Mouse (Mus musculus) heart, adult 2 months (tissue): ENCODE measurements around the gene Psmd9. TPM values are rescaled to one million over a fixed set of nuclear protein-coding genes. Genes with fewer than 3 reads are reported as not detected.
A peak's percentile ranks its signal among the peaks of the same experiment; 100 is the strongest.

Experiments
- DNase-seq, 2 experiments: peaks; one replicate each; pipeline ENCODE4 v3.0.0; 2021
- H3K27ac ChIP-seq: fragments of 200-600 bp; 2 replicates; pipeline ENCODE4 v1.8.1; 2022
- H3K27me3 ChIP-seq: fragments of 200-500 bp; 2 replicates; pipeline ENCODE4 v1.6.1; 2012; ENCODE audit warnings: mild to moderate bottlenecking, low read length, inconsistent platforms, mixed read lengths; ENCODE audit not compliant: control insufficient read depth, insufficient read depth
- H3K36me3 ChIP-seq: fragments of 200-500 bp; 2 replicates; pipeline ENCODE4 v1.6.1; 2012; ENCODE audit warnings: low read length, inconsistent platforms; ENCODE audit not compliant: control insufficient read depth, insufficient read depth
- H3K4me1 ChIP-seq: fragments of 200-500 bp; 2 replicates; pipeline ENCODE4 v1.6.1; 2011; ENCODE audit warnings: low read length; ENCODE audit not compliant: control insufficient read depth, insufficient read depth
- H3K4me3 ChIP-seq: fragments of 200-600 bp; 2 replicates; pipeline ENCODE4 v1.8.1; 2022
- H3K79me2 ChIP-seq: fragments of 200-500 bp; replicated peaks from 2 replicates; pipeline ENCODE4 v1.6.1; 2012; ENCODE audit warnings: mild to moderate bottlenecking, inconsistent platforms, low read length, moderate library complexity, mixed read lengths; ENCODE audit not compliant: control insufficient read depth, insufficient read depth
- H3K9ac ChIP-seq: fragments of 200-500 bp; 2 replicates; pipeline ENCODE4 v1.6.1; 2012; ENCODE audit warnings: low read depth, mild to moderate bottlenecking, control low read depth, inconsistent platforms, low read length, mixed read lengths
- CTCF ChIP-seq: fragments of 200-600 bp; IDR thresholded peaks from 2 replicates; pipeline ENCODE4 v1.8.1; 2022; ENCODE audit warnings: antibody characterized with exemption, mild to moderate bottlenecking, moderate library complexity
- EP300 ChIP-seq: fragments of 200-500 bp; IDR thresholded peaks from 2 replicates; pipeline ENCODE4 v1.6.1; 2011; ENCODE audit warnings: low read depth, low read length, control low read depth; ENCODE audit not compliant: insufficient read depth
- POLR2A ChIP-seq: fragments of 200-500 bp; IDR thresholded peaks from 2 replicates; pipeline ENCODE4 v1.6.1; 2011; ENCODE audit warnings: mild to moderate bottlenecking, low read depth, low read length, control low read depth; ENCODE audit not compliant: insufficient read depth
- WGBS: fragments of 180-500 bp; shearing (Covaris S2); methylation state at CpG from one replicate; pipeline ENCODE4 v1.1.7; 2018; 5-methylcytosine and 5-hydroxymethylcytosine counted together
- intact Hi-C: fragments of 180-260 bp; cut with DNase I; formaldehyde crosslinking; loops from one replicate; pipeline ENCODE4 v1.15.1; 2025
- long read RNA-seq: library from polyadenylated mRNA; stranded (forward); transcript quantifications from one replicate; pipeline ENCODE4 v2.0.0, GENCODE M21; 2021
- polyA plus RNA-seq: library from polyadenylated mRNA; depleted of rRNA; stranded (reverse); fragments of >200 nt; gene quantifications from 2 replicates; pipeline ENCODE4 v1.2.3, GENCODE M21; 2012; rRNA removed
- total RNA-seq, 2 experiments: library from RNA; stranded (reverse); gene quantifications; 2 replicates each; pipeline ENCODE4 v1.2.3; 2021

Psmd9 gene
- 10 to 100 TPM; 13.3 to 14.8 TPM for total RNA-seq
- polyA plus RNA-seq = 16.4 and 20.4 TPM in 2 replicates
- long read RNA-seq, transcript Psmd9-201 (6 exons, 2,597 nt) = major isoform, 8 of 8 reads
- long read RNA-seq, partial matches to known transcripts = 0 of 8 reads
- long read RNA-seq, other reads (novel, unspliced or antisense) = 0 of 8 reads

DNA sequence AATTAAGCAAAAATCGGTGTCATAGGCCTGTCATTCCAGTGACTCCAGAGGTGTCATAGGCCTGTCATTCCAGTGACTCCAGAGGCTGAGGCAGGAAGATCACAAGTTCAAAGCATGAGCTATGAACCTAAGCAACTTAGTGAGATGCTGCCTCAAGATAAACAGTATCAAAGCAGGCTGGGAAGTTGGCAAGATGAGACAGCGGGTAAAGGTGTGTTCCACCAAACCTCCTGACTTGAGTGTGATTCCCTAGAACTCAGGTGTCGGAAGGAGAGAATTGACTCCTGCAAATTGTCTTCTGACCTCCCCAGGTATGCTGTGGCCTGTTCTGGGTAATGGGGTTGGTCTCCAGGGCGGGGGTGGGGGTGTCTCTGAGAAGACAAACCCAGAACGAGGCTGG, at the start of gene Psmd9:
TSS of gene Psmd9 (plus strand) at position 130 of the 400 bp plus-strand sequence.
- Histone ChIP-seq H3K36me3 (no peaks in the 10 kb centered on the region), H3K4me3 (no peak within 1 kb of the TSS), H3K4me1 (no peaks in the 10 kb centered on the region; the same call in 1 of the 2 replicates), H3K9ac (no peak within 1 kb of the TSS), H3K27ac (no peak within 1 kb of the TSS), H3K27me3 (no peaks in the 10 kb centered on the region), H3K79me2 (no peaks in the 10 kb centered on the region)
- intact Hi-C loops = no loop called here
- no peak for DNase-seq
- no peak for TF ChIP-seq EP300
- TF ChIP-seq POLR2A = no peak
- no peak for TF ChIP-seq CTCF
- 80% methylated on average over 5 of the region's 5 CpGs for WGBS

DNA sequence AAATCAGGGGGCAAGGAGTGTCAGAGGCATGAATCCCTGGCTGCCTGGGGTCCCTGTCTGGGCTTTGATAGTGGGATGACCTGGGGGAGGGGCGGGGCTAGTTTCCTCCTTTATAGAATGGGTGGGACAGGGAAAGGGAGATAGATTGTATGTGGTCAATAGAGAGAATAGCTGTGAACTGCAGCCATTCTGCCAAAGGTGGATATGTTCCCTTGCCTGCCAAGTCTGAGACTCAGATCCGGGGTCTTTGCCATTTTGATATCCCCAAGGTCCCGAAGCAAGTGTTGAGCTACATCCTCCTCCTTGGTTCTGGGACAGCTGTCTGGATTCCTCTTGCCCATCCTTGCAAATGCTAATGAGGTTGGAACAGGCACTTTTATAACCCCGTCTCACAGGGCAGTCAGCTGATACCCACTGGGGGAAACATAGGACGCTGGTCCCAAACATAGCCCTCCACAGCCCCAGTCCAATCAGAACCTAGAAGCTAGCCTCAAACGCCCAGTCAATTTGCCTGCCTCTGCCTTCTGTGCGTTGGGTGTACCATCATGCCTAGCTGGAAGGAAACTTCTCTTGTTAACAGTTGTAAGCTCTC, 48.5 kb upstream of the Psmd9 start:
- no peak for DNase-seq
- intact Hi-C loops = no loop called here

DNA sequence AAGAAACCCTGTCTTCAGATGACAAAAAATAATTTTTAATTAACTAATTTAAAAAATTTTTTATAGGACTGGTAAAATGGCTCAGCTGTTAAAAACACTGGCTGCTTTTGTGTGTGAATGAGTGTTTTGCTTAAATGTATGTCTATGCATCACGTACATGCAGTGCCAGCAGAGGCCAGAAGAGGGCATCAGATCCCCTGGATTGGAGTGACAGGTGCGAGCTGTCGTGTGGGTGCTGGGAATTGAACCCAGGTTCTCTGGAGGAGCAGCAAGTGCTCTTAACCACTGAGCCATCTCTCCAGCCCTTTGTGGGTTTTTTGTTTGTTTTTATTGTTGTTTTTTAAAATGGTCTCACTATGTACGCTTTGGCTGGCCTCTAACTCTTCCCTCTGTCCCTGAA, 47.0 kb upstream of the Psmd9 start:
- H3K4me1 ChIP-seq = peaks cover 4% of the 10 kb centered on the region; the same call in 1 of the 2 replicates
- H3K27ac ChIP-seq = no peak overlapping the region
- intact Hi-C loops = no loop called here
- DNase-seq = peak in 1 of 2 experiments; percentile 23
- H3K27me3 ChIP-seq = no peaks in the 10 kb centered on the region
- H3K36me3 ChIP-seq = no peaks in the 10 kb centered on the region
- TF ChIP-seq CTCF = peak; percentile 63
- TF ChIP-seq POLR2A = no peak
- 93% methylated on average over 4 of the region's 4 CpGs for WGBS
- H3K9ac ChIP-seq = no peak overlapping the region
- no peaks in the 10 kb centered on the region for H3K79me2 ChIP-seq
- no peak overlapping the region for H3K4me3 ChIP-seq

More for the DNA sequence above, 48.5 kb upstream of the Psmd9 start:
- Histone ChIP-seq H3K27ac (no peak overlapping the region), H3K36me3 (no peaks in the 10 kb centered on the region), H3K27me3 (no peaks in the 10 kb centered on the region), H3K79me2 (no peaks in the 10 kb centered on the region), H3K4me3 (no peak overlapping the region), H3K4me1 (0 out of 2 replicates have a peak, but pooled peaks cover 2% of the 10 kb centered on the region), H3K9ac (no peak overlapping the region)
- TF ChIP-seq EP300 = no peak
- TF ChIP-seq CTCF = no peak
- 78% methylated on average over 7 of the region's 7 CpGs for WGBS

DNA sequence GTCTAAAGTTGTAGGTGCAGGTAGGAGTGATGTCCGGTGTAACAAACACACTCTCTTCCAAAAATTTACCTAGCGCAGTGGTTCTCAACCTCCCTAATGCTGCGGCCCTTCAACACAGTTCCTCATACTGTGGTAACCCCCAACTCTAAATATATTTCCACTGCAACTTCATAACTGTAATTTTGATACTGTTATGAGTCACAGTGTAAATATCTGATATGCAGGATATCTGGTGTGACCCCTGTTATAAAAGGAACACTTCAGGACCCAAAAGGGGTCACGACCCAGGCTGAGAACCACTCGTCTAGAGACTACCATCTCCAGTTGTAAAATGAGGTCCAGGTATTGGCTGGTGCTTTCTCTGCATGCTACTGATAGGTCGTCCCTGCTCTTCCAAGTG, 44.1 kb upstream of the Psmd9 start:
- no peak for TF ChIP-seq POLR2A
- TF ChIP-seq CTCF = no peak
- no peak for TF ChIP-seq EP300
- Histone ChIP-seq H3K79me2 (no peaks in the 10 kb centered on the region), H3K4me3 (no peak overlapping the region), H3K27ac (no peak overlapping the region), H3K4me1 (peaks cover 4% of the 10 kb centered on the region; the same call in 1 of the 2 replicates), H3K36me3 (no peaks in the 10 kb centered on the region), H3K27me3 (no peaks in the 10 kb centered on the region), H3K9ac (no peak overlapping the region)
- WGBS = 77% methylated on average over 6 of the region's 6 CpGs
- no peak for DNase-seq
- intact Hi-C loops = no loop called here

DNA sequence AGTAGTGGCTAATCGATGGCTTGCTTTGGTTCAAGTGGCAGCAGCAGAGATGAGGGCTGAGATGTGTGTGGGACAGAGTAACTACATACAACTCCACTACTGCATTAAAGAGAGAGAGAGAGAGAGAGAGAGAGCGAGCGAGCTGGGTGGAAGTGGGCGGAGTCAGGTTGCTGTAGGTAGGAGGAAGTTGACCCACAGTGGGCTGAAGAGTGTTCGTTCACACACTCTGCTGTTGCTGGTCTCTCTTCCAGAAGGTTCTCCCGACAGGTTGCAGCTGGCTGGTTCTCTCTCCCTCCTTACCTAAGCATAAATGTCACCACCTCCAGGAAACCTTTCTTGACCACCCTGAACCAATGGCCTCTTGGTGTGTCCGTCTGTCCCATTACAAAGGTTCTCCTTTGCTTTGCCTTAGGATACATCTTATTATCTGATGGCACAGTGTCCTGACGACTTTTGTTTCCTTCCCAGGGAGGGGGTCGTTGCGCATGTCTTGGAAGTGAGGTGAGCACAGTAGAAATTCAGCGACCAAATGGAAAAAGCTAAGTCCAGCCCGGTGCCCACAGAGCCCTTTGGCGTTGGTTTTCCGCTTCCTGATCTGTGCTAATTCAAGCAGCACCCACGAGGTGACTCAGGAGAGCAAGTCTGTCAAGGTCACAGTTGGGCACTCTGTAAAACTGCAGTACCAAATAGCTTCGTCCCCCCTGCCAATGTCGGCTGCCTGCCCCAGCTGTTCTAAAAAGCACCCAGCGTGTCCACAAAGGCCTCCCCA, 43.4 kb upstream of the Psmd9 start:
- peak overlapping the region; percentile 54 for H3K27ac ChIP-seq
- no peaks in the 10 kb centered on the region for H3K27me3 ChIP-seq
- DNase-seq = peak; percentile 24 to 54
- no peaks in the 10 kb centered on the region for H3K79me2 ChIP-seq
- peaks cover 4% of the 10 kb centered on the region; the same call in 1 of the 2 replicates for H3K4me1 ChIP-seq
- WGBS = 55% methylated on average over 18 of the region's 18 CpGs
- intact Hi-C loops = no loop called here
- H3K4me3 ChIP-seq = no peak overlapping the region
- H3K36me3 ChIP-seq = no peaks in the 10 kb centered on the region
- H3K9ac ChIP-seq = no peak overlapping the region
- TF ChIP-seq POLR2A (no peak), EP300 (no peak), CTCF (0 out of 2 replicates have a peak, but pooled peaks have one; percentile 7)

DNA sequence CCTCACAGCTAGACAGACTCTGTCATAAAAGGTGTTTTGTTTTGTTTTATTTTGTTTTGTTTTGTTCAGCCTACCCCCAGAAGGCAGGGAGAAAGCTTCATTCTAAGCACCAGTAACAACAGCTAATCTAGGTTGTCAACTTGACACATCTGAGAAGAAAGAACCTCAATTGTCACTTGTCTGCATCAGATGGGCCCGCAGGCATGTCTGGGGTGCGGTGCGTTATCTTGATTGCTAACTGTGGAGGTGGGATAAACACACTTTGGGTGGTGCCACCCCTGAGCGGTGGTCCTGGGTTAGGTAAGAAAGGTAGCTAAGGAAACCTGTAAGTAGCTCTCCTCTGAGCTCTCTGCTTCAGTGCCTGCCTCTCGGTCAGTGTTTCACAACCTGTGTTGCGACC, 42.2 kb upstream of the Psmd9 start:
- Histone ChIP-seq H3K27me3 (no peaks in the 10 kb centered on the region), H3K79me2 (no peaks in the 10 kb centered on the region), H3K4me1 (peaks cover 4% of the 10 kb centered on the region; the same call in 1 of the 2 replicates), H3K9ac (no peak overlapping the region), H3K36me3 (no peaks in the 10 kb centered on the region), H3K4me3 (no peak overlapping the region), H3K27ac (no peak overlapping the region)
- DNase-seq = no peak
- 90% methylated on average over 6 of the region's 6 CpGs for WGBS
- intact Hi-C loops = no loop called here
- TF ChIP-seq POLR2A (no peak), EP300 (no peak), CTCF (no peak)
